Comparison of ENCODE assay signal across 8 mouse cellular contexts in the genomic region with DNA sequence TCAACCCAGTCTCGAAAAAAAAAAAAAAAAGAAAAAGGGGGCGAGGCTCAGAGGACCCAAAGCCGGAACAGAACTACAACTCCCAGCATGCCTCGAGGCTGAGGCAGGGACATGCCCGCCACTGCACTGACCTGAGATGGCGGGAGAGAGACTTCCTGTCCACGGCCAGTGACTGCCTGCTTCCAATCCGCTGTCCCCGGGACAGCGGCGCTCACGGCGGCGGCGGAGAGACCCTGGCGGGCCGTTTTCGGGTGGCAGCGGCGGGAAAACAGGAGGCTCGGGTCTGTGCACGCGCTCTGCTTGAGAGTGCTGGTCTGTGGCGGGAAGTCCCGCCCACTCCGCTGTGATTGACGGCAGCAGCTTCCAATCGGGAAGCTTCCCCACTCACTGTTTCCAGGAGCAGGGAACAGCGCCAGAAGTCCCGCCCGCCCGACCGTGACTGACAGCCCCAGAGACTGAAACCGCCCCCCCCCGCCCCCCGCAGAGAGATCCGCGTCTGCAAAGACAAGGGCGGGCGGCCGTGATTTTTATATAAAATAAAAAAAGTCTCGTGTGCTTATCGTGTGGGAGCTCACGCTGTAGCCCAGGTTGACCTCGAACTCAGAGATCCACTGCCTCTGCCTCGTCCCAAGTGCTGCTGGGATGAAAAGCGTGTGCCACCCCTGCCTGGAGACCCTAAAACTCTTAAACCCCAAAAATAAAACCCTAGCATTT. TPM values are rescaled to one million over a fixed set of nuclear protein-coding genes. Genes with fewer than 3 reads are reported as not detected.
DNase-seq lines count a peak whose midpoint lies in the region; ATAC-seq lines count a peak whose summit lies in the region.

No protein-coding gene starts in this region.

- no peaks in the 10 kb centered on the region for H3K27me3 ChIP-seq in heart, embryonic 10.5 days (ENCODE audit: insufficient read depth, poor library complexity, severe bottlenecking)
- no peaks in the 10 kb centered on the region for H3K27me3 ChIP-seq in kidney, embryonic 15.5 days

- H3K27ac ChIP-seq in heart, embryonic 10.5 days, result peak overlapping the region; percentile 99
- peak overlapping the region; percentile 99 for H3K27ac ChIP-seq in kidney, embryonic 15.5 days

- DNase-seq in B cell, adult 2 months, result peak; percentile 96 to 98
- peak; percentile 98 for DNase-seq in brain, adult 2 months (ENCODE audit: low read depth, low spot score)
- peak; percentile 98 for DNase-seq in heart, embryonic 10.5 days (ENCODE audit: low spot score)
- DNase-seq in liver, result peak; percentile 98
- DNase-seq in spleen, postnatal 4 days (ENCODE audit: low spot score in 2 of 2), result peak; percentile 98 to 99

- no peaks in the 10 kb centered on the region for H3K36me3 ChIP-seq in heart, embryonic 10.5 days
- H3K36me3 ChIP-seq in kidney, embryonic 15.5 days, result no peaks in the 10 kb centered on the region

- peak overlapping the region; percentile 96 for H3K9ac ChIP-seq in kidney, embryonic 15.5 days

- peak overlapping the region; percentile 87 for H3K4me3 ChIP-seq in heart, embryonic 10.5 days
- peak overlapping the region; percentile 93 for H3K4me3 ChIP-seq in kidney, embryonic 15.5 days (replicated peaks)

- 0 out of 2 replicates have a peak, but pooled peaks cover 5% of the 10 kb centered on the region for H3K4me1 ChIP-seq in heart, embryonic 10.5 days
- 0 out of 2 replicates have a peak, but pooled peaks cover 5% of the 10 kb centered on the region for H3K4me1 ChIP-seq in kidney, embryonic 15.5 days

- H3K9me3 ChIP-seq in heart, embryonic 10.5 days, result no peaks in the 10 kb centered on the region
- H3K9me3 ChIP-seq in kidney, embryonic 15.5 days (replicated peaks), result no peaks in the 10 kb centered on the region

- under 1% methylated on average over 46 of the region's 47 CpGs for WGBS in heart, embryonic 10.5 days
- under 1% methylated on average over 47 of the region's 47 CpGs for WGBS in kidney, embryonic 15.5 days

- ATAC-seq in erythroblast, adult 5-6 weeks (replicated peaks; ENCODE audit: low FRiP score, poor library complexity, severe bottlenecking), result peak; percentile 99
- peak; percentile 98 for ATAC-seq in kidney, embryonic 15.5 days (replicated peaks; ENCODE audit: low FRiP score)
- ATAC-seq in monocyte, adult 5-6 weeks (replicated peaks; ENCODE audit: insufficient number of reproducible peaks, low FRiP score, low TSS enrichment, poor library complexity, severe bottlenecking), result peak; percentile 96

- H3K4me2 ChIP-seq in kidney, embryonic 15.5 days, result peak overlapping the region; percentile 69

RNA-seq across cellular contexts. Expression of a gene that starts 33.1 kb away (rescaled TPM):
- 73.8 and 78.0 TPM in 2 replicates for total RNA-seq in erythroblast, adult 5-6 weeks (2015; ENCODE audit: low replicate concordance)
- total RNA-seq in erythroblast, adult 5-6 weeks (2017; ENCODE audit: low replicate concordance), result 76.8 and 82.9 TPM in 2 replicates
- 37.3 and 42.5 TPM in 2 replicates for polyA plus RNA-seq in heart, embryonic 10.5 days (2016; fragmentation: Nextera tagmentation; extraction: Ambion mirVana)
- 47.9 and 49.1 TPM in 2 replicates for polyA plus RNA-seq in kidney, embryonic 15.5 days (2015; fragmentation: Nextera tagmentation; extraction: Ambion mirVana)
- 129 to 201 TPM (median 138 TPM) in 3 replicates for total RNA-seq in monocyte, adult 5-6 weeks (2017)

RNA-seq across cellular contexts. Expression of a gene that starts 42.0 kb away (rescaled TPM):
- not detected in 2 replicates for total RNA-seq in erythroblast, adult 5-6 weeks (2015; ENCODE audit: low replicate concordance)
- total RNA-seq in erythroblast, adult 5-6 weeks (2017; ENCODE audit: low replicate concordance), result not detected in 2 replicates
- polyA plus RNA-seq in heart, embryonic 10.5 days (2016; fragmentation: Nextera tagmentation; extraction: Ambion mirVana), result not detected in 2 replicates
- not detected in 2 replicates for polyA plus RNA-seq in kidney, embryonic 15.5 days (2015; fragmentation: Nextera tagmentation; extraction: Ambion mirVana)
- total RNA-seq in monocyte, adult 5-6 weeks (2017), result not detected in 3 replicates

Comparison
In these comparisons a context has a peak if more than half of its experiments do, and no peak if none do; other contexts are left out.
1. Peak in every context shown above with its lines: DNase-seq, ATAC-seq, H3K4me3 ChIP-seq and H3K27ac ChIP-seq.